Mouse (Mus musculus) adrenal gland, postnatal 14 days (tissue): ENCODE data around the gene Olfr362. TPM values are rescaled to one million over a fixed set of nuclear protein-coding genes. Genes with fewer than 3 reads are reported as not detected.
"Not testable (repeated sequence)": the region's sequence is repeated elsewhere in the genome, so short reads cannot be mapped to it uniquely, and the experiment has no call there.

Source experiments
- DNase-seq: peaks from one replicate; pipeline ENCODE4 v3.0.0; 2021; ENCODE audit warnings: mixed read lengths
- long read RNA-seq, 2 experiments: library from polyadenylated mRNA; stranded (forward); transcript quantifications; one replicate each; pipeline ENCODE4 v2.0.0; 2021
- total RNA-seq: library from RNA; stranded (reverse); gene quantifications from 2 replicates; pipeline ENCODE4 v1.2.3, GENCODE M21; 2021

Gene Olfr362
- total RNA-seq: not detected in 2 replicates
- long read RNA-seq, experiment 1: 0 reads
- long read RNA-seq, experiment 2: 0 reads

DNA sequence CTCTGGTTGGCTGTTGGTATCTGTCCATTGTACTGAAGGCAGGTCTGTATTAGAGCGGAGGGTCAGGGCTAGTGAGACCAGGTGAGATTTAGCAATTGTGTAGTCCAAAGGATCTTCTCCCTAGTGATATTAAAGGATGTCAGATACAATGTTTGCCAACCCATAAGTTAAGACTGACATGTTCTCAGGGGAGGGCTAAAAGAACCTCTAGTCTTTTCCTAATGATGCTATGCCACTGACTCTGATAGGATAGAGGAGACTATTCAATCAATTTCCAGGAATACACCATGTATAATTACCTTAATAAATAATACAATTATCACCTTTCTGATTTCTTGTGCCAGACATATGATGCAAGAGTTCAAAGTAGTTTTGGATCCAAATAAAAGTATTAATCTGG, at the start of gene Olfr362:
Gene Olfr362, minus strand, starts transcription at position 101 of the 400 bp plus-strand sequence.
- DNase-seq: no peak

GRCm38 (mm10) chr2:37139022-37139421, 21.3 kb upstream of the Olfr362 start, which contains the start of gene Olfr364-ps1:
Olfr364-ps1 (plus strand) TSS chr2:37139322.
- DNase-seq: no peak

GRCm38 (mm10) chr2:37089190-37089589, 28.5 kb downstream of the Olfr362 start, which contains the start of gene Olfr361:
Olfr361 (minus strand) TSS chr2:37089290.
- DNase-seq: not testable (repeated sequence)

DNA sequence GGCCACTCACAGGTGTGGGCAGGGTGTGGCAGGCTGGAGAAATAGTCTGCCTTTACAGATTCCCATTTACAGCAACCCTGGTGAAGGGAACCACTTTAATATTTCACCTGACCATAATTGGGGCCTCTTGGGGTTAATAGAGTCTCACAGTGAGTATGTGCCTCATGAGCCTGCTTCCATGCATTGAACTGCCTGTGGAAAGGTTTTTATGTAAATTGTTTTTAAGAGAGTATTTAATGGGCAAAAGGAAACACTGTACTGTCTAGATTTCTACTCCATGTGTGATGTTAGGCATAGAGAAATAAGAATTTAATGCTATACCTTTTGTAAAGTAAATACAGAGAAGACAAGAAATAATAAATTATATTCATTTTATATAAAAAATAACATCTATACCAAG, 52.3 kb downstream of the Olfr362 start, which contains the start of gene Olfr360:
Gene Olfr360, plus strand, starts transcription at position 301 of the 400 bp plus-strand sequence.
- DNase-seq: no peak

Other genes starting within 250 kb of the Olfr362 start
- not detected in 2 replicates for gene Olfr352, start 249.4 kb downstream of the Olfr362 start, total RNA-seq
- not detected in 2 replicates for gene Olfr353, start 225.0 kb downstream of the Olfr362 start, total RNA-seq
- gene Olfr354, start 212.2 kb downstream of the Olfr362 start, total RNA-seq: not detected in 2 replicates
- not detected in 2 replicates for gene Olfr355, start 189.0 kb downstream of the Olfr362 start, total RNA-seq
- gene Olfr356, start 180.8 kb downstream of the Olfr362 start, total RNA-seq: not detected in 2 replicates
- not detected in 2 replicates for gene Olfr357, start 124.1 kb downstream of the Olfr362 start, total RNA-seq
- not detected in 2 replicates for gene Olfr358, start 108.6 kb downstream of the Olfr362 start, total RNA-seq
- not detected in 2 replicates for gene Olfr360, start 52.2 kb downstream of the Olfr362 start, total RNA-seq
- not detected in 2 replicates for gene Olfr361, start 28.6 kb downstream of the Olfr362 start, total RNA-seq
- not detected in 2 replicates for gene Olfr364-ps1, start 21.4 kb upstream of the Olfr362 start, total RNA-seq
- gene Olfr365, start 70.3 kb upstream of the Olfr362 start, total RNA-seq: not detected in 2 replicates
- gene Olfr366, start 93.7 kb upstream of the Olfr362 start, total RNA-seq: not detected in 2 replicates
- gene Olfr368, start 208.6 kb upstream of the Olfr362 start, total RNA-seq: not detected in 2 replicates
- 40.4 and 44.8 TPM in 2 replicates for gene Pdcl, start 241.4 kb upstream of the Olfr362 start, total RNA-seq